Mouse (Mus musculus): ENCODE measurements at regions not wholly inside any gene's neighbourhood (a gene's known extent, or its start where the extent isn't known, plus 50 kb on each side); places are given as distances from the start of the nearest gene placed in this dataset.

DNA sequence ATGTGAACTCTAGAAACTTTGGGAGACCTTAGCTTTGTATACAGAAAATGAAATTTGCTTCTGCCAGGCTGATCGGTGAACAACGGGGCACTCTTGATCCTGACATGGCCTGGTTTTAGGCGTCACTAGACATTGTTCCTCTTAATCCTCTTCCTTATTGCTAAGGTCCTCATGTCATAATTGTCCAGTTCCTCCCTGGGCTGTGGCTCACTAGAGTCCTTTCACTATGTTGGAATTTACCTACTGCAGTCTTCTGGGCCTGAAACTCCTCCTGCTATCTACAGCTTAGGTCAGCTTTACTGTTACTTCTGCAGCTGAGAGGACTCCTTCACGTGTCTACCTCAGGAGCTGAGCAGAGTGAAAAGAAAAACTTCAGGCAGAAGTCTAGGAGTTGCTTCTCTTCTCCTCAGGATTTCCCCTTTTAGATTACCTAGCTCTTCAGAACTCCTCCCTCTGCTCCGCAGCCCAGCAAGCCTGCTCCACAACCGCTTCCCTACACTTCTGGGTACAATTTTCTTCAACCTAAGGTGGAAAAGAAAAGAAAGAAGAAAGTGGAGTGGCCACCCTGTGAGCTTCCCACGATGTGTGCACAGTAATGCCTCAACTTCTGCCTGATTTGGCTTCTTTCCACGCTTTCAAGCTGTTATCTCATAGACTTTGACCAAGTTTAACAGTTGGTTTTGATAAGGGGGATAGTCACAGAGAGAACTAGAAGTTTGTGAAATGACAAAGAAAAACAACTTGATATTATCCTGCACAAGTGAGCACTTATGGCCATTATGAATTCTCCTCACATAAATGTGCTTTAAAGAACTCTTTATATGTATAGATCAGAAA is 114.4 kb upstream of the Bcl6 start:
- no peak overlapping the region for H3K4me2 ChIP-seq (ENCODE audit: low read depth, low read length, severe bottlenecking)
- no peaks in the 10 kb centered on the region for H3K36me3 ChIP-seq (ENCODE audit: control insufficient read depth, insufficient read depth, low read length)
- no peaks in the 10 kb centered on the region for H3K4me1 ChIP-seq (replicated peaks; ENCODE audit: control insufficient read depth, insufficient read depth, low read length)
- WGBS = 78% methylated on average over 8 of the region's 8 CpGs
- no peaks in the 10 kb centered on the region for H3K9me3 ChIP-seq (ENCODE audit: control insufficient read depth, low read length)
- DNase-seq (ENCODE audit: low spot score) = no peak
- no peak overlapping the region for H3K27ac ChIP-seq (ENCODE audit: low read depth, low read length)
- ATAC-seq (replicated peaks; ENCODE audit: low FRiP score) = no peak
- no peak overlapping the region for H3K4me3 ChIP-seq (ENCODE audit: low read depth, low read length)
- no peaks in the 10 kb centered on the region for H3K27me3 ChIP-seq (ENCODE audit: control insufficient read depth, insufficient read depth, low read length)
- no peak overlapping the region for H3K9ac ChIP-seq (ENCODE audit: low read length)

DNA sequence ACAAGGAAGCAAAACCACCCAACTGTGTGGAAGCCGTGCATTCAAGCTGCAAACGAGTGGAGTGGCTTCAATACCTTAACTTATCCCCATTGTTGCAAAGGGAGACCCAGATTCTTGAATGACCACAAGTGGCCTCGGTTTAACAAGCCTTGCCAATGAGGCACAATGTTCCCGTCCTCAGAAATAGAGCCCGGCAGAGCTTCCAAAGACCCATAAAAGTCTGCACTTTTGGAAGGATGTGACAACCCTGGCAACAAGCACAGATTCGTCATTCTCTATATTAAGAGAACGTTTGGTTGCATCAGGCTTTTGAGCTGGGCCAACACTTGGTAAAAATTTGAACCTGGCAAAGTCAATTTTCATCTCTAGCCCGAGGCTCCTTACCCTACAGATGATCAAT is 108.9 kb upstream of the Bcl6 start:
- Histone ChIP-seq H3K27me3 (ENCODE audit: control insufficient read depth, insufficient read depth, low read length) (no peaks in the 10 kb centered on the region), H3K4me2 (ENCODE audit: low read depth, low read length, severe bottlenecking) (no peak overlapping the region), H3K9ac (ENCODE audit: low read length) (no peak overlapping the region), H3K9me3 (ENCODE audit: control insufficient read depth, low read length) (no peaks in the 10 kb centered on the region), H3K4me1 (replicated peaks; ENCODE audit: control insufficient read depth, insufficient read depth, low read length) (no peaks in the 10 kb centered on the region), H3K4me3 (ENCODE audit: low read depth, low read length) (no peak overlapping the region), H3K36me3 (ENCODE audit: control insufficient read depth, insufficient read depth, low read length) (no peaks in the 10 kb centered on the region), H3K27ac (ENCODE audit: low read depth, low read length) (no peak overlapping the region)
- no peak for ATAC-seq (replicated peaks; ENCODE audit: low FRiP score)
- DNase-seq (ENCODE audit: low spot score) = no peak
- whole genome bisulfite sequencing = 48% methylated on average over 8 of the region's 8 CpGs

DNA sequence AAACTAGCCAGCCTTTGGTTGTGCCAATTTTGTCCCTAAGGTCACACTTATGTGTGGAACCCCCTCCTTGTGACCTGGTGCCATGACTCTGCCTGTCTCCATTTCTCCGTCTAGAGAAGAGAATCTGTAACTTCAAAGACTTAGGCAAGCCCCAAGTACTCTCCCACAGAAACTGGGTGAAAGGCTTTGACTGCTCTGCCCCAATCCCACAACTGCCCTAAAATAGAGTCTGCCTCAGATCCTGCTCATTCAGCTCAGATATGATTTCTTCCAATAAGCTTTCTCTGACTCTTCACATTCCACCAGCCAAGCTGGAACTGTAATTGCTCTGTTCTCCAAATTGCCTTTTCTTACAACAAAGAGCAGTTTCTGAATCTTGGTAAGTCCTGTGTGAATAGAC is 107.4 kb upstream of the Bcl6 start:
- 54% methylated on average over 1 of the region's 1 CpGs for WGBS

DNA sequence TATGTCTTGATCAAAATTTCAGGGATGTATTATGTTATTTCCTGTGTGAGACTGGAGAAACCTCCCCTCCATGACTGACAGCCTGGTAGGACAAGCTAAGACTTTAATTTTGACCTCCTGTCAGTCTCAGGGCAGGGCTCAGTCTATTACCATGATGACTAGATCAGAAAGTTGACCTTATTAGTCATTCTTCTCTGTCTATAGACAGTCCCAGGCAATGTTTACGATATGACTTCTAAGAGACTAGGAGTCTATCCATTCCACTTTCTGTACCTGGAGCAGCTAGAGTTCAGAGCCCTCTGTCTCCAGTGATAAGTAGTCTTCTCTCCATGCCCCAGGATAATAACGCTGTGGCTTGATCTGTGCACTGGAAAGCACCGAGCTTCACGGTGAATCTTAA is 107.0 kb upstream of the Bcl6 start:
- ATAC-seq (replicated peaks; ENCODE audit: low FRiP score) = no peak
- Histone ChIP-seq H3K9me3 (ENCODE audit: control insufficient read depth, low read length) (no peaks in the 10 kb centered on the region), H3K27me3 (ENCODE audit: control insufficient read depth, insufficient read depth, low read length) (no peaks in the 10 kb centered on the region), H3K27ac (ENCODE audit: low read depth, low read length) (no peak overlapping the region), H3K4me1 (replicated peaks; ENCODE audit: control insufficient read depth, insufficient read depth, low read length) (no peaks in the 10 kb centered on the region), H3K4me3 (ENCODE audit: low read depth, low read length) (no peak overlapping the region), H3K4me2 (ENCODE audit: low read depth, low read length, severe bottlenecking) (no peak overlapping the region), H3K36me3 (ENCODE audit: control insufficient read depth, insufficient read depth, low read length) (no peaks in the 10 kb centered on the region), H3K9ac (ENCODE audit: low read length) (no peak overlapping the region)
- DNase-seq (ENCODE audit: low spot score) = no peak
- 95% methylated on average over 4 of the region's 4 CpGs for WGBS

More for the DNA sequence above, 107.4 kb upstream of the Bcl6 start:
- H3K4me3 ChIP-seq (ENCODE audit: low read depth, low read length) = no peak overlapping the region
- H3K4me1 ChIP-seq (replicated peaks; ENCODE audit: control insufficient read depth, insufficient read depth, low read length) = no peaks in the 10 kb centered on the region
- no peaks in the 10 kb centered on the region for H3K9me3 ChIP-seq (ENCODE audit: control insufficient read depth, low read length)
- no peak overlapping the region for H3K9ac ChIP-seq (ENCODE audit: low read length)
- H3K36me3 ChIP-seq (ENCODE audit: control insufficient read depth, insufficient read depth, low read length) = no peaks in the 10 kb centered on the region
- no peaks in the 10 kb centered on the region for H3K27me3 ChIP-seq (ENCODE audit: control insufficient read depth, insufficient read depth, low read length)
- no peak overlapping the region for H3K4me2 ChIP-seq (ENCODE audit: low read depth, low read length, severe bottlenecking)
- DNase-seq (ENCODE audit: low spot score) (no peak), ATAC-seq (replicated peaks; ENCODE audit: low FRiP score) (no peak)
- H3K27ac ChIP-seq (ENCODE audit: low read depth, low read length) = no peak overlapping the region

DNA sequence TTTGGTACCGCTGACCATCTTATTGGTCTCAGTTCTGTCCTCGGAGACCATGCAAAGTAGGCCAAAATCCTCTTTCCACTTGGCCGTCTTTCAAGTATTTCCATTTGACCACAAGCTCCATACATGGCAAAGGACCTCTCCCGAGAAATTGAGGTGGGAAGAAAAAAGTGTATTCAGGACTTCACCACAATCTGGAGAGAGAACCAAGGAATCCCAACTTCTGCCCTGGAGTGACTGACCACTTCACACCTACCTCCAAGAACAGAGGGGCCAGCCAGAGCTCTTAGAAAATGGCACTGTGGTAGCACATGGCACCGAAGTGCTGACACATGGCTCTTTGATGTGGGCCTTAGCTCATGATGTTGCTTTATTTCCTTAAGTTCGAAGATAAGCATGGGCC is 105.9 kb upstream of the Bcl6 start:
- no peaks in the 10 kb centered on the region for H3K9me3 ChIP-seq (ENCODE audit: control insufficient read depth, low read length)
- DNase-seq (ENCODE audit: low spot score) = no peak
- H3K4me2 ChIP-seq (ENCODE audit: low read depth, low read length, severe bottlenecking) = no peak overlapping the region
- no peaks in the 10 kb centered on the region for H3K4me1 ChIP-seq (replicated peaks; ENCODE audit: control insufficient read depth, insufficient read depth, low read length)
- H3K9ac ChIP-seq (ENCODE audit: low read length) = no peak overlapping the region
- no peak overlapping the region for H3K27ac ChIP-seq (ENCODE audit: low read depth, low read length)
- H3K27me3 ChIP-seq (ENCODE audit: control insufficient read depth, insufficient read depth, low read length) = no peaks in the 10 kb centered on the region
- no peak overlapping the region for H3K4me3 ChIP-seq (ENCODE audit: low read depth, low read length)
- ATAC-seq (replicated peaks; ENCODE audit: low FRiP score) = no peak
- no peaks in the 10 kb centered on the region for H3K36me3 ChIP-seq (ENCODE audit: control insufficient read depth, insufficient read depth, low read length)
- WGBS = 95% methylated on average over 6 of the region's 6 CpGs

DNA sequence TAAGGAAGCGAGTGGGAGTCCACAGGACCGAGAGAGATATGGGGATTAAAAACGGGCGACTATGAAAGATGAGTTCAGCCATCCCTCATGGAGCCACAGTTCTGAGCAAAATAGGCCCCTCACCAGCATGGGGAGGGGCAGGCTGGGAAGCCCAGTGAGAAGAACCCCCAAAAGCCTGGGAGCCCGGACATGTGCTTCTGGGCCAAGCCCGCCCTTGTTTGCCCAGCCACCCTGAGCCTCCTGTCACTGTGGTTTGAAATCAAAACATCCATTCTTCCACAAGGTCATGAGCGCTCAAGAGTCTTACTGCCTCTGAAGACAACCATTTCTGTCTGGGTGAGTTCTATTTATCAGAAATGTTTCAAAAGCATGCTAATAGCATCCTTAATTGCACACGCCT is 105.0 kb upstream of the Bcl6 start:
- Histone ChIP-seq H3K9ac (ENCODE audit: low read length) (no peak overlapping the region), H3K4me1 (replicated peaks; ENCODE audit: control insufficient read depth, insufficient read depth, low read length) (no peaks in the 10 kb centered on the region), H3K4me3 (ENCODE audit: low read depth, low read length) (no peak overlapping the region), H3K9me3 (ENCODE audit: control insufficient read depth, low read length) (no peaks in the 10 kb centered on the region), H3K36me3 (ENCODE audit: control insufficient read depth, insufficient read depth, low read length) (no peaks in the 10 kb centered on the region), H3K27ac (ENCODE audit: low read depth, low read length) (no peak overlapping the region), H3K4me2 (ENCODE audit: low read depth, low read length, severe bottlenecking) (no peak overlapping the region), H3K27me3 (ENCODE audit: control insufficient read depth, insufficient read depth, low read length) (no peaks in the 10 kb centered on the region)
- no peak for ATAC-seq (replicated peaks; ENCODE audit: low FRiP score)
- no peak for DNase-seq (ENCODE audit: low spot score)
- 91% methylated on average over 8 of the region's 8 CpGs for WGBS

DNA sequence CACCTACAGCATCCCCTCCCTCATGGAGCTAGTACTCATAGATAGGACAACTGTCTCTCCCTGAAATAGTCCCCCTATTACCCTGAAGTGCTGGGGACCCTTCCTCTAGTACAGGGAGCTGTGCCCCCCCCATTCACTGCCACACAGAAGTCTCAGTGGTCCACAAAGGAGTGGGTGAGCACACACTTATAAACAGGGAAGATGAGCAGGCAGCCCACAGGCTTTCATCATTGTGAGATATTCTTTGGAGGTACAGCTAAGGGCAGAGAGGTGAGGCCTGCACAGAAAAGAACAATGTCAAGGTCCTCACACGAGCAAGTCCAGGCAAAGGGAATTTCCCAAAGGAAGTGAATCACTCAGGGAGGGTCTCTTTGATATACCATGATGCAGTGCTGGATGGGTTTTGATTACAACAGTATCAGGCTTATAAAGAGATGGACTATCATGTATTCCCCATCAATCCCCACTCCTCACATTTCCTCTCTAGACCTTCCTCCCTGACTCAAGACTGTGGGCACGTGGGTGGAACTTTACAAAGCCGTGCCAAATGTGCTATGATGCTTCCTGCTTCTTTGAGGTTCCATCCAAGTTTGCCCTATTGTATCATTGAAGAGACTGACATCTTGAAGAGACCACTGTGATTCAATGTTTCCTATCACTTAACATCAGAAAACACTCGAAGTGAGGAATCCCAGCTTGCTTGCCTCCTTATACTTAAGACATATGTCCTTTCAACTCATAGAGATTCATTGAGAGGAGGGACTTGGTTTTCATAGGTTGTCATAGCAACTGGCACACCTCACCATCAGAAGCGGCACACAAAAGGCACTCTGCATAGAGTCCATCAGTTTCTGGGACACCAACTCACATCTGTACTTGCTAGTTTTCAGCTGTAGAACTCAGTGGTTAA is 104.2 kb upstream of the Bcl6 start:
- no peak for DNase-seq (ENCODE audit: low spot score)
- Histone ChIP-seq H3K9me3 (ENCODE audit: control insufficient read depth, low read length) (no peaks in the 10 kb centered on the region), H3K9ac (ENCODE audit: low read length) (no peak overlapping the region), H3K4me3 (ENCODE audit: low read depth, low read length) (no peak overlapping the region), H3K27ac (ENCODE audit: low read depth, low read length) (no peak overlapping the region), H3K4me2 (ENCODE audit: low read depth, low read length, severe bottlenecking) (no peak overlapping the region), H3K27me3 (ENCODE audit: control insufficient read depth, insufficient read depth, low read length) (no peaks in the 10 kb centered on the region), H3K36me3 (ENCODE audit: control insufficient read depth, insufficient read depth, low read length) (no peaks in the 10 kb centered on the region), H3K4me1 (replicated peaks; ENCODE audit: control insufficient read depth, insufficient read depth, low read length) (no peaks in the 10 kb centered on the region)
- 80% methylated on average over 5 of the region's 5 CpGs for WGBS
- no peak for ATAC-seq (replicated peaks; ENCODE audit: low FRiP score)

DNA sequence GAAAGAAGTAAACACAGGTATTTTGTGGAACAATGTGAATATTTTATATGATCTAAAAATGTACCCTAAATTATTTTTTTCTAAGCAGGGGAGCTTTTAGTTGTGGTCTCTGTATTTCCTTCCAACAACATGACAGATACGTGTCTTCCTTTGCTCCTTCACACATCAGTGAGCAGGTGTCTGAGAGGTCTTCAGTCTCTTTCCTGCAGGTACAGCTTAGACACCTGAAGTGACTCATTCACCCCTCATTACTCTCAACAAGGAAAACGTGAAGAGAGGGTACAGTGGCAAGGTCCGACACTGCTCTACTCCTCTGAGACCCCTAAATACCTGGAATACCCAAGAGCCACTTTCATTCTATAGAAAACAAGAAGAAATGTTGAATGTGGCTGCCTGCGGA is 103.5 kb upstream of the Bcl6 start:
- Histone ChIP-seq H3K4me1 (replicated peaks; ENCODE audit: control insufficient read depth, insufficient read depth, low read length) (no peaks in the 10 kb centered on the region), H3K4me2 (ENCODE audit: low read depth, low read length, severe bottlenecking) (no peak overlapping the region), H3K27me3 (ENCODE audit: control insufficient read depth, insufficient read depth, low read length) (no peaks in the 10 kb centered on the region), H3K36me3 (ENCODE audit: control insufficient read depth, insufficient read depth, low read length) (no peaks in the 10 kb centered on the region), H3K9me3 (ENCODE audit: control insufficient read depth, low read length) (no peaks in the 10 kb centered on the region), H3K4me3 (ENCODE audit: low read depth, low read length) (no peak overlapping the region), H3K9ac (ENCODE audit: low read length) (no peak overlapping the region), H3K27ac (ENCODE audit: low read depth, low read length) (no peak overlapping the region)
- WGBS = 89% methylated on average over 4 of the region's 4 CpGs
- DNase-seq (ENCODE audit: low spot score) = no peak
- no peak for ATAC-seq (replicated peaks; ENCODE audit: low FRiP score)
